Mouse (Mus musculus): ENCODE data around the gene Prkar2b. TPM values are rescaled to one million over a fixed set of nuclear protein-coding genes. Genes with fewer than 3 reads are reported as not detected.

Prkar2b gene
- polyA plus RNA-seq, 1 experiment, result 19.4 TPM

DNA sequence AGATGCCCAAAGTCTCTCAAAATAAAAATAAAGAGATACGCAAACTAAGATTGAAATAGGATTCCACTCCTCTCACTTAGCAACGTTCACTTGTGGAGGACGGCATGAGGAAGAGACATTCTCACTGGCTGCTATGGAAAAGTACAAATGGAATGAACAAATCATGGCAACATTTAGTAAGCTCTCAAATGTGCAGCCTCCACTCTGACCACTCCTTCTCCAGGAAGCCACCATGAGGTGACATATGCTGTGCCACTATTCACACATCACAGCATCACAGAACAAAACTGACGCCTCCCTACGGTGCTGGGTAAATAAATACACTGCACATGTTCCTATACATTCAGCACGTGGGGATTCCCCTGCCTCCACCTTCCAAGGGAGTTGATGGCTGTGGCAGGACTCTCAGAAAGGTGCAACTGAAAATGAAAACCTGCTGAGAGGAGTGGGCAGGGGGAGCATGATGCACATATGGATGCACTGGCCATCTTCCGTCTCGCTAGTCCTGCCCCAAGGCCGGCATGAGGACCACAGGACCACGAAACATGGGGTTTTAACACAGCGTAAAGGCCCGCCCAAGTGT lies 83.4 kb downstream of the Prkar2b start:
- peaks cover 6% of the 10 kb centered on the region for H3K4me1 ChIP-seq (ENCODE audit: control insufficient read depth, insufficient read depth, low read length)
- H3K27ac ChIP-seq (ENCODE audit: insufficient read depth, low read depth, low read length), result no peak overlapping the region
- TF ChIP-seq POLR2A (IDR thresholded peaks at IDR 0.05; ENCODE audit: borderline replicate concordance, low read depth, low read length), result no peak
- TF ChIP-seq CTCF (IDR thresholded peaks at IDR 0.05; ENCODE audit: low read depth, low read length), result no peak
- H3K4me3 ChIP-seq (ENCODE audit: insufficient read depth, low read length), result no peak overlapping the region

DNA sequence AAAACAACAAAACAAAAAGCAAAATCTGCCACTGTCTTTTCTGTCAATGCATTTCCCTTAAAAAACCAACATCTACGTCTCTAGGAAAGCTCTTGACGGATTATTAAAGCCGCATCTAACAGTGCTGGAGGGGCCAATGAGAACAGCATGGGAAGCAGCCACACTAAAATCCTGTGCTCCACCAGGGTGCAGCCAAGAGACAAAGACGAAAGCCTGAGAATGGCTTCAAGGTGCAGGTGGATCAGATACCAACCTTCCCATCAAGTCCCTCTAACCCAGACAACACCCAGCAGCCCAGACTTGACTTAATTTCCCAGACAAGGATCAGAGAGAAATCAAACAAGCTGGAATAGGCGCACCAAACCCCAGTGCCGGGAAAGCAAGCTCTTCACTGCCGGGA lies 84.6 kb downstream of the Prkar2b start:
- Histone ChIP-seq H3K4me1 (ENCODE audit: control insufficient read depth, insufficient read depth, low read length) (peaks cover 6% of the 10 kb centered on the region), H3K4me3 (ENCODE audit: insufficient read depth, low read length) (no peak overlapping the region), H3K27ac (ENCODE audit: insufficient read depth, low read depth, low read length) (no peak overlapping the region)
- no peak; the same call in 1 of the 2 replicates for TF ChIP-seq CTCF (IDR thresholded peaks at IDR 0.05; ENCODE audit: low read depth, low read length)
- TF ChIP-seq POLR2A (IDR thresholded peaks at IDR 0.05; ENCODE audit: borderline replicate concordance, low read depth, low read length), result no peak

DNA sequence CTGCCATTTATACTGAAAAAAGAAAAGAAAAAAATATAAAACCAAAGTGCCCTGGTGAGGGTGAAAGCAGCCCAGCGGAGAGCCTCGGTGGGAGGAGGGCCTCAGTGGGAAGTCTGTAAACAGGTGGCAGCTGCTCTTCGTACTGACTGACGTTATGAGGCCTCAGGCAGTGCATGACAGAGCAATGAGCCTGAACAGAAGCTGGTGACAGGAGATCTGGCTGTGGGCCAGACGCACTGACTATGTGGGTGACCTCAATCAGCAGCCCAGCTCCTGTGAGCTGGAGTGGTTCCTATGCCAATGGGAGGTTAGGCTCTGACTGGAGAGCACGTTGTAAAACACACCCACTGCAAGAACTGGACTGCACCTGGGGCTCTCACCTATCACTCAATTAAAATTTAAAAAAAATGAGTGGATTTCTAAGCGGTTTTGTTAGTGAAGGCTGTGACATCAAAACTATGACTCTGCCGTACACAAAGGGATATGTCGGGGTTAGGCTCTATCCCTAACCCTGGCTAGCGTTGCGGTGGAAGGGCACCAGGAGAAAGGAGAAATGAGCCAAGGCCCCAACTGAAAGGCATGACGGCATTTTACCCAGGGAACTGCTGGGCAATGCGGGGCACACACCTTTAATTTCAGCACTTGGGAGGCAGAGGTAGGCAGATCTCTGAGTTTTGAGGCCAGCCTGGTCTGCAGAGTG lies 87.5 kb downstream of the Prkar2b start:
- TF ChIP-seq CTCF (IDR thresholded peaks at IDR 0.05; ENCODE audit: low read depth, low read length), result no peak
- no peak for TF ChIP-seq POLR2A (IDR thresholded peaks at IDR 0.05; ENCODE audit: borderline replicate concordance, low read depth, low read length)
- peaks cover 10% of the 10 kb centered on the region for H3K4me1 ChIP-seq (ENCODE audit: control insufficient read depth, insufficient read depth, low read length)
- no peak overlapping the region for H3K27ac ChIP-seq (ENCODE audit: insufficient read depth, low read depth, low read length)
- H3K4me3 ChIP-seq (ENCODE audit: insufficient read depth, low read length), result no peak overlapping the region

DNA sequence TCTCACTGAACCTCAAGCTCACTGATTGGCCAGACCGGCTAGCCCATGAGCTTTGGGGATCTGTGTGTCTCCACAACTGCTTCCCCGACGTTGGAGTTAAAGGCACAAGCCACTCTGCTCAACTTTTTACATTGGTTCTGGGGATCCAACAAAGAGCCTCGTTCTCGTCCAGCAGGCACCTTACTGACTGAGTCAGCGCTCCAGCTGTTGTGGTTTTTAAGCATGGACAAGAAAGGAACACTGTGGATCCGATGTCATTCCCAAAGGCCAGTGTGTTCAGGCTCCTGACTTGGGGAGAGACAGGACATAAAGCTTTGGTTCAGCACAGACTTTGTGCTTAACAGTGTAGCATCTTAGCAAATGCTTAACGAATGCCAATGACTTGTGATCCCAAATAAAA lies 89.5 kb downstream of the Prkar2b start:
- H3K4me3 ChIP-seq (ENCODE audit: insufficient read depth, low read length), result no peak overlapping the region
- TF ChIP-seq POLR2A (IDR thresholded peaks at IDR 0.05; ENCODE audit: borderline replicate concordance, low read depth, low read length) (no peak), CTCF (IDR thresholded peaks at IDR 0.05; ENCODE audit: low read depth, low read length) (no peak)
- peaks cover 14% of the 10 kb centered on the region for H3K4me1 ChIP-seq (ENCODE audit: control insufficient read depth, insufficient read depth, low read length)
- no peak overlapping the region for H3K27ac ChIP-seq (ENCODE audit: insufficient read depth, low read depth, low read length)

DNA sequence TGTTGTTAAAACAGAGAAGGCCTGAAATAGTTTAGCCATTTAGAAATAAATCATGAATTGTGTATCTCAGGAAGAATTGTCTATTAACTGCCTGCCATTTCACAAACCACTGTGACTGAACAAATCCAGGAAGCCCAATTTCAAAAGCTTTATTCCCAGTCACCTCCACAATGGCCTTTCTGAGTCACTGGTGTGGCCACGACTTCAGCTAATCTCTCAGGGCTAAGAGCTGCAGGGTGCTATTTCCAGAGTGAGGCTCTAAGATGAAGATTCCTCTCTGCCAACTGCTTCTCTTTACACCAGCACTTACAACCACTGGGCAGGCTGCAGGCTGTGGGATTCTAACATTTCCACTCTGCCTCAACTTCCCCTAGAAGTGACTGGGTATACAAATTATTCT lies 92.0 kb downstream of the Prkar2b start:
- no peak for TF ChIP-seq CTCF (IDR thresholded peaks at IDR 0.05; ENCODE audit: low read depth, low read length)
- TF ChIP-seq POLR2A (IDR thresholded peaks at IDR 0.05; ENCODE audit: borderline replicate concordance, low read depth, low read length), result no peak
- Histone ChIP-seq H3K4me3 (ENCODE audit: insufficient read depth, low read length) (no peak overlapping the region), H3K27ac (ENCODE audit: insufficient read depth, low read depth, low read length) (no peak overlapping the region), H3K4me1 (ENCODE audit: control insufficient read depth, insufficient read depth, low read length) (peaks cover 14% of the 10 kb centered on the region)

DNA sequence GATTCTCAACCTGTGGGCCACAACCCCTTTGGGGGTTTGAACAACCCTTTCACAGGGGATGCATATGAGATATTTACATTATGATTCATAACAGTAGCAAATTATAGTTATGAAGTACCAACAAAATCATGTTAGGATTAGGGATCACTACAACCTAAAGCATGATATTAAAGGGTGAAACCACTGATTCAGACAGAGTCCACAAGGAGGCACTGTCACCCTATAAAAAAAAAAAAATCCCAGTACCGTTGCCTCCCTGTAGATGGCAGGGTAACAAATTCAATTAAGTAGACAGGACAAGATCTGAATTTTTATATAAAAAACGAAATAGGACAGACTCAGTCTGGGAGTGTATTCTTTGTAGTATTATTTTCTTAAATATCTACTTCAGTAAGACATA lies 93.6 kb downstream of the Prkar2b start:
- H3K27ac ChIP-seq (ENCODE audit: insufficient read depth, low read depth, low read length), result no peak overlapping the region
- peaks cover 8% of the 10 kb centered on the region for H3K4me1 ChIP-seq (ENCODE audit: control insufficient read depth, insufficient read depth, low read length)
- no peak overlapping the region for H3K4me3 ChIP-seq (ENCODE audit: insufficient read depth, low read length)
- TF ChIP-seq POLR2A (IDR thresholded peaks at IDR 0.05; ENCODE audit: borderline replicate concordance, low read depth, low read length) (no peak), CTCF (IDR thresholded peaks at IDR 0.05; ENCODE audit: low read depth, low read length) (no peak)

DNA sequence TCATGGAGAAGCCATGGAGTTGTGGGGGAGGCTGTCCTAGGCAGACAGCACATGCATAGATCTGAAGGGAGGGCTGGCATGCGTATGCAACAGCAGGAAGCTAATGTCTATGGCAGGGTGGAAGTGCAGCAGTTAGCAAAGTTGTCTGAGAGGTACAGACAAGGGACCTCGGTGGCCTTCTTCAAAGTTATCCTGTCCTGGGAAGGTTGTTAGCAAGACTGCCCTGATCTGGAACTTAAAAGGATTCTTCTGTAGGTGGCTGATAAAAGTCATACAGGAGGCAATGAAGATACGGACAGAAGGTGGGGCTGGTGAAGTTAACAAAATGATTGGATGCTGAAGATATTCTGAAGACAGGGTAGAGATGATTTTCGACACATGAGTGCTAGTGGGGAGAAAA lies 94.7 kb downstream of the Prkar2b start:
- TF ChIP-seq CTCF (IDR thresholded peaks at IDR 0.05; ENCODE audit: low read depth, low read length) (no peak), POLR2A (IDR thresholded peaks at IDR 0.05; ENCODE audit: borderline replicate concordance, low read depth, low read length) (no peak)
- Histone ChIP-seq H3K4me3 (ENCODE audit: insufficient read depth, low read length) (no peak overlapping the region), H3K4me1 (ENCODE audit: control insufficient read depth, insufficient read depth, low read length) (peaks cover 8% of the 10 kb centered on the region), H3K27ac (ENCODE audit: insufficient read depth, low read depth, low read length) (no peak overlapping the region)

DNA sequence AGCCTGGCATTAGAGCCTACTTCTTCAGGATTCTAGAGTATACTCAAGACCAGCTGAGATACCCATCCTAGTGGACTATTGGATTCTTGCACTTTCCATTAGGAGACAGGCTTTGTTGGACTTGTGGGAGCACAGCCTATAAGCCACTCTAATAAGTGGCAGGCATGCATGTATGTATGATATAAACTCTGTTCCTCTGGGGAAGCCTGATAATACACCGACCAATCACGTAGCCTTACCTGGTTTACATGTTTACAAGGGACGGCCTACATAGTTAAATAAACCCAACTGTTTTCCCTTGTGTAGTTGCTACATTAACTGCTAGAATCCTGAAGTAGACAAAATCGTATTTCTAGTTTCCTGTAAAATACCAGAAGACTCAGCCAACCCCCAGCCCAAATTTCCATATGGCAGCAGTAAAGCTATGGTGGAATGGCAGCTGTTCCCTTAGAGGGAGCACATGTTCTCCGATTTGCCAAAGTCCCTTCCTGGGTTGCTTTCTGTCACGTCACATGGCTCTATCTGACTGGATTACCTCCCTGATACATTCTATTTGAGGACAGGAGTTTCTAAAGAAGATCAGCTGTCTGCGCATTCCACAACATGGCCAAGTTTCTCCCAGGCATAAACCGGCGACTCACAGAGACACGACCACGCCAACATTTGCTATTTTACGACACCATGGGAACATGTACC lies 95.4 kb downstream of the Prkar2b start:
- H3K27ac ChIP-seq (ENCODE audit: insufficient read depth, low read depth, low read length), result no peak overlapping the region
- no peak for TF ChIP-seq CTCF (IDR thresholded peaks at IDR 0.05; ENCODE audit: low read depth, low read length)
- TF ChIP-seq POLR2A (IDR thresholded peaks at IDR 0.05; ENCODE audit: borderline replicate concordance, low read depth, low read length), result no peak
- peaks cover 8% of the 10 kb centered on the region for H3K4me1 ChIP-seq (ENCODE audit: control insufficient read depth, insufficient read depth, low read length)
- no peak overlapping the region for H3K4me3 ChIP-seq (ENCODE audit: insufficient read depth, low read length)

DNA sequence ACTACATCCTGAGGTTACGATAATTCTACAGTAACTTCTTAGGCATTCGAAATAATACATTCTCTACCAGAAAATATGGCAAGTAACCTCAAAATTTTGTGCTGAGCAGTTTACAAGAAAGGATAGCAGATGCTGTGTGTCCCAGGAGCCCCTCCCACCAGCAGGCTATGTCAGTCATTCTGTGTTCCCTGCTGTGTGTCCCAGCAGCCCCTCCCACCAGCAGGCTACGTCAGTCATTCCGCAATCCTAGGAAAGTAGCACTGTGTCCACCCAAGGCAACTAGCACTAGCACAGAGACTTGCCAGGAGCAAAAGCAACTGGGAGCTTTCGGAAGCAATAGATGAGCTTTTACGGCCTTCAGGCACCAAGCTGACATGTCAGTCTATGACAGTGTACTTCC lies 97.0 kb downstream of the Prkar2b start:
- TF ChIP-seq POLR2A (IDR thresholded peaks at IDR 0.05; ENCODE audit: borderline replicate concordance, low read depth, low read length), result no peak
- no peak for TF ChIP-seq CTCF (IDR thresholded peaks at IDR 0.05; ENCODE audit: low read depth, low read length)
- Histone ChIP-seq H3K4me1 (ENCODE audit: control insufficient read depth, insufficient read depth, low read length) (peaks cover 7% of the 10 kb centered on the region), H3K4me3 (ENCODE audit: insufficient read depth, low read length) (no peak overlapping the region), H3K27ac (ENCODE audit: insufficient read depth, low read depth, low read length) (no peak overlapping the region)

DNA sequence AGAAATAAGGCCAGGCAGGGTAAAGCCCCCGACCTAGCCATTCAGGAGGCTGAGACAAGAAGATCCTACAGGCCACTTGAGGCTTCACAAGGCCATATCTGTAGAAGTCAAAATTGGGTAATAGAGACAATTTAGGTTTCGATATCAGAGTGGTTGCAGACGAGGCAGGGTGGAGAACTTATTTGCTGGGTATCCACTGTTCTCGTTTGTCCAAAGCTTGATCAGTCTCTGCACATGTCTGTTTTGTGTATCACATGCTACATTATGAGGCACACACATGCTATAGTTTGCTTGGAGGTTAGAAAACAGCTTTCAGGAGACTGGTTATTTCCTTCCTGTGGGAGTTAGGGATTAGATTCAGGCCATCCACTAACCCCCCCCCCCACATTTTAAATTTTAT lies 105.3 kb downstream of the Prkar2b start:
- no peak overlapping the region for H3K4me3 ChIP-seq (ENCODE audit: insufficient read depth, low read length)
- TF ChIP-seq CTCF (IDR thresholded peaks at IDR 0.05; ENCODE audit: low read depth, low read length), result no peak
- TF ChIP-seq POLR2A (IDR thresholded peaks at IDR 0.05; ENCODE audit: borderline replicate concordance, low read depth, low read length), result no peak
- peaks cover 24% of the 10 kb centered on the region for H3K4me1 ChIP-seq (ENCODE audit: control insufficient read depth, insufficient read depth, low read length)
- H3K27ac ChIP-seq (ENCODE audit: insufficient read depth, low read depth, low read length), result no peak overlapping the region
